Mouse (Mus musculus) hindbrain, embryonic 12.5 days (tissue): ENCODE data around the gene Rpusd2. TPM values are rescaled to one million over a fixed set of nuclear protein-coding genes. Genes with fewer than 3 reads are reported as not detected.

ENCODE experiments used
- ATAC-seq: fragments of 200-750 bp; cut with Nextera tagmentation; 2 replicates; pipeline ENCODE4 v1.8.0; 2017; ENCODE audit warnings: moderate TSS enrichment; ENCODE audit not compliant: low FRiP score
- H3K27ac ChIP-seq: fragments of 300-500 bp; sonication (generic); 2 replicates; pipeline ENCODE4 v1.5.1; 2016; ENCODE audit warnings: mild to moderate bottlenecking
- H3K27me3 ChIP-seq: fragments of 300-500 bp; sonication (generic); 2 replicates; pipeline ENCODE4 v1.6.1; 2016; ENCODE audit warnings: mild to moderate bottlenecking
- H3K36me3 ChIP-seq: fragments of 300-500 bp; sonication (generic); 2 replicates; pipeline ENCODE4 v1.6.1; 2016; ENCODE audit warnings: mild to moderate bottlenecking
- H3K4me1 ChIP-seq: fragments of 300-500 bp; sonication (generic); 2 replicates; pipeline ENCODE4 v1.6.1; 2016
- H3K4me2 ChIP-seq: fragments of 300-500 bp; sonication (generic); replicated peaks from 2 replicates; pipeline ENCODE4 v1.6.1; 2016; ENCODE audit warnings: mild to moderate bottlenecking
- H3K4me3 ChIP-seq: fragments of 300-500 bp; sonication (generic); 2 replicates; pipeline ENCODE4 v1.5.1; 2016; ENCODE audit warnings: mild to moderate bottlenecking
- H3K9ac ChIP-seq: fragments of 300-500 bp; sonication (generic); 2 replicates; pipeline ENCODE4 v1.6.1; 2016; ENCODE audit warnings: mild to moderate bottlenecking, moderate library complexity
- H3K9me3 ChIP-seq: fragments of 300-500 bp; sonication (generic); replicated peaks from 2 replicates; pipeline ENCODE4 v1.6.1; 2016; ENCODE audit warnings: mild to moderate bottlenecking
- WGBS: fragments of 180-500 bp; shearing (Covaris S2); methylation state at CpG from one replicate; pipeline ENCODE4 v1.1.7; 2016; 5-methylcytosine and 5-hydroxymethylcytosine counted together
- polyA plus RNA-seq: library from polyadenylated mRNA; unstranded; fragments of >200 nt; fragmentation: Nextera tagmentation; extraction: Ambion mirVana; gene quantifications from 2 replicates; pipeline ENCODE4 v1.2.1, GENCODE M21; 2016

Rpusd2 gene
- polyA plus RNA-seq, 1 experiment from 2014 or later, result 5.5 TPM

GRCm38 (mm10) chr2:119045163-119045562 lies 10.6 kb downstream of the Rpusd2 start:
- peaks cover 5% of the 10 kb centered on the region; the same call in 1 of the 2 replicates for H3K36me3 ChIP-seq
- H3K4me2 ChIP-seq, result no peak overlapping the region
- no peak overlapping the region for H3K9ac ChIP-seq
- no peaks in the 10 kb centered on the region for H3K27me3 ChIP-seq
- WGBS, result 73% methylated on average over 2 of the region's 2 CpGs
- H3K4me1 ChIP-seq, result peaks cover 9% of the 10 kb centered on the region
- H3K4me3 ChIP-seq, result no peak overlapping the region
- no peak overlapping the region for H3K27ac ChIP-seq
- H3K9me3 ChIP-seq, result no peaks in the 10 kb centered on the region
- ATAC-seq, result no peak

DNA sequence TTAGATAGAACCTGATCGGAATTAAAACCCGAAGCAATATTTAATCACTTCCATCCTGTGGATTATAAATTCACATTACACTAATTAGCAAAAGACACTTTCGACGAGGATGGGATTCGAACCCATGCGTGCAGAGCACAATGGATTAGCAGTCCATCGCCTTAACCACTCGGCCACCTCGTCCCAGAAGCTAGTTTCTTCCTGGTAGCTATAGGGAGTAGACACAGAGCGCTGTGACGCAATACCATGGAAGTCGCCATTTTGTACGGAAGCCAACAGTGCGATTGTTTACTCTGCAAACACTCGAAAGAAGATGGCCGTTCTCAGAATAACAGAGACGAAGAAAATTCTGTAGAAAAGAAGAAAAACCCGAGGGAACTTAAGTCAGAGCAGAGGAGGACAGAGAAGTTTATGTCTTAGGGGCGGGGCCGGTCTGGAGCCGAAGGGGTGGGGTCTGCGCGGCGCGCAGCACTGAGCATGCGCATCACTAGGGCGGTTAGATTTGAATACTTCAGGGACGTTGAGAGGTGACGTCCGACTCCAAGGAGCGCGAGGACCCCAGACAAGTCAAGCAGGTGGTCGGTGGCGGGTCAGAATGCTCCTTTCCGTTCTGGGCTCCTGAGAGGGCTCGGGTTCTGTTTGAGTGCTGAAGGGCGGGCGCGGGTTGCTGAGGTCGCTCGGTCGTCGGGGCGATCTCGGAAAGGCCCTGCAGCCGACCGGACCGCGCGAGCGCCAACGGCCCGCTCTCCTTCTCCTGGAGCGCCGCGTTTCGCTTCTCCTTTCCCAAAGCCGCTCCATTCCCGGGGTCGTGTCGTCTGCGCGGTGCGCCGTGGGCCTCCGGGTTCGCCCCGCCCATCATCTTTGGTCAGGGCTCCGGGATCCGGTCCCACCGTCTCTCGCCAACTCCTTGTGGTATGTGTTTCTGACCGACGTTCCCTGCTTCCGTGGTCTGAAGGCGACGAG lies 12.3 kb downstream of the Rpusd2 start, which contains the start of gene Knl1:
Gene Knl1 (plus strand): TSS at position 471 of the 963 bp plus-strand sequence.
- under 1% methylated on average over 77 of the region's 77 CpGs for WGBS
- Histone ChIP-seq H3K9me3 (no peaks in the 10 kb centered on the region), H3K4me3 (peak within 1 kb of the TSS; percentile 79), H3K4me1 (peaks cover 9% of the 10 kb centered on the region), H3K9ac (peak within 1 kb of the TSS; percentile 59), H3K27me3 (no peaks in the 10 kb centered on the region), H3K36me3 (peaks cover 5% of the 10 kb centered on the region; the same call in 1 of the 2 replicates), H3K4me2 (peak within 1 kb of the TSS; percentile 65), H3K27ac (peak within 1 kb of the TSS; percentile 71)
- peak; percentile 97 for ATAC-seq

DNA sequence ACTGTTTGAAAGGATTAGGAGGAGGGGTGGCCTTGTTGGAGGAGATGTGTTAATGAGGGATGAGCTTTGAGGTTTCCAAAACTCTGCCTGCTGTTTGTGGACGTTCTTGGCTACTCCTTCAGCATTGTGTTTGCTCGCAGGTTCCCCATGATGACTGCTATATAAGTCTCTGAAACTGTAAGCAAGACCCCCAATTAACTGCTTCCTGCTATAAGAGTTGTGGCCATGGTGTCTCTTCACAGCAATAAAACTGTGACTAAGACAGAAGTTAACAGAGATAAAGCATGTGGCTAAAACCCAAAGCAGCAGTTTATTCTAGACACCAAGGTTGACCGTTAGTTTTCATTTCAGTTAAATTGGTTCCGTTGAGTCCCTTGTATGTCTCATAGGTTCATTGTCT lies 13.3 kb downstream of the Rpusd2 start:
- H3K4me1 ChIP-seq, result peaks cover 9% of the 10 kb centered on the region
- H3K36me3 ChIP-seq, result no peaks in the 10 kb centered on the region
- 27% methylated on average over 4 of the region's 4 CpGs for WGBS
- peak overlapping the region; percentile 59 for H3K9ac ChIP-seq
- H3K27ac ChIP-seq, result no peak overlapping the region
- H3K4me2 ChIP-seq, result peak overlapping the region; percentile 65
- peak overlapping the region; percentile 79 for H3K4me3 ChIP-seq
- H3K27me3 ChIP-seq, result no peaks in the 10 kb centered on the region
- ATAC-seq, result no peak
- H3K9me3 ChIP-seq, result no peaks in the 10 kb centered on the region

DNA sequence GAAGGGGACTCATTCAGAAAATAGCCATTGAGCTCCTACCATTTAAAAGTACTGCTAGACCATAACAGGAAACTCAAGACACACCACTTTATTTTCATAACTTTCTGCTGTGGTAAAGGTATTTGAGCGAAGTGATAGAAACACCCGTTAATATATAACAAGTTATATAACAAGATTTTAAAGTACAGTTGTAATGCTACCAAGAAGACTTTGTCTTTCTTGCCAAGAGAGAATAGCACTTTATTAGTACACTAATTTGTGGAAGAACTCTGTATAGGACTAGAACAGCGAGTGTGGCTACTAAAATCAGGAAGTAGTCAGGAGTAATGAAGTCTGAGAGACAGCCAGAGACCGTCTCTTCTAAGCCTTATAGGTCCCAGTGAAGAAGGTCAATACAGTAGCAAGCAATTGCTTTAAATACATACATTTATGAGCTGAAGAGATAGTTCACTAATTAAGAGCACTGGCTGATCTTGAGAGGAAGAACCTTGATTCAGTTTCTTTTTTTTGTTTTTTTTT lies 15.6 kb downstream of the Rpusd2 start:
- Histone ChIP-seq H3K27me3 (no peaks in the 10 kb centered on the region), H3K4me3 (no peak overlapping the region), H3K4me2 (no peak overlapping the region), H3K36me3 (no peaks in the 10 kb centered on the region), H3K9me3 (no peaks in the 10 kb centered on the region), H3K9ac (no peak overlapping the region), H3K27ac (no peak overlapping the region), H3K4me1 (peaks cover 9% of the 10 kb centered on the region)
- 96% methylated on average over 4 of the region's 4 CpGs for WGBS
- no peak for ATAC-seq

- H3K4me1 ChIP-seq, result no peaks in the 10 kb centered on the region
- no peaks in the 10 kb centered on the region for H3K27me3 ChIP-seq
- no peak overlapping the region for H3K9ac ChIP-seq
- no peaks in the 10 kb centered on the region for H3K9me3 ChIP-seq
- ATAC-seq, result no peak
- H3K36me3 ChIP-seq, result no peaks in the 10 kb centered on the region; the same call in 1 of the 2 replicates
- H3K4me3 ChIP-seq, result no peak overlapping the region
- H3K4me2 ChIP-seq, result no peak overlapping the region
- H3K27ac ChIP-seq, result no peak overlapping the region
- 96% methylated on average over 2 of the region's 2 CpGs for WGBS
Observed at GRCm38 (mm10) chr2:119060139-119060538, 25.5 kb downstream of the Rpusd2 start.

- WGBS, result 90% methylated on average over 4 of the region's 4 CpGs
- H3K9me3 ChIP-seq, result no peaks in the 10 kb centered on the region
- no peaks in the 10 kb centered on the region for H3K4me1 ChIP-seq
- no peaks in the 10 kb centered on the region for H3K27me3 ChIP-seq
- H3K4me3 ChIP-seq, result no peak overlapping the region
- 0 out of 2 replicates have a peak, but pooled peaks cover 5% of the 10 kb centered on the region for H3K36me3 ChIP-seq
- H3K9ac ChIP-seq, result no peak overlapping the region
- ATAC-seq, result no peak
- H3K27ac ChIP-seq, result no peak overlapping the region
- H3K4me2 ChIP-seq, result no peak overlapping the region
Observed at GRCm38 (mm10) chr2:119072397-119072796, 37.8 kb downstream of the Rpusd2 start.

DNA sequence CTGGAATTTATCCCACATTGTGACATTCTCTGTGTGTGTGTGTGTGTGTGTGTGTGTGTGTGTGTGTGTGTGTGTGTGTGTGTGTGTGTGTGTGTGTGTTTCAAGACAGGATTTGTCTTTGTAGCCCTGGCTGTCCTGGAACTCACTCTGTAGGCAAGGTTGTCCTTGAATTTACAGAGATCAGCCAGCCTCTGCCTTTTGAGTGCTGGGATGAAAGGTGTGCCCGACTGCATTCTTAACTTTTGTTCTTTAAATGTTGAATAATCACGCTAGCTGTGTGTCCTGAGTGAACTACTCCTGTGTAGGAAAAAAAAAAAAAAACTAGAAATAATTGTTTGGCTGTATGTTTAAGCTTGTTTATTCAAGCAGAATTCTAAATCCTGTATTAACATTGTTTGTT lies 51.6 kb downstream of the Rpusd2 start:
- Histone ChIP-seq H3K9ac (no peak overlapping the region), H3K9me3 (no peaks in the 10 kb centered on the region), H3K4me2 (no peak overlapping the region), H3K36me3 (peaks cover 5% of the 10 kb centered on the region; the same call in 1 of the 2 replicates), H3K4me1 (no peaks in the 10 kb centered on the region), H3K4me3 (no peak overlapping the region), H3K27me3 (no peaks in the 10 kb centered on the region), H3K27ac (no peak overlapping the region)
- WGBS, result 89% methylated on average over 2 of the region's 2 CpGs
- no peak for ATAC-seq

Other genes starting within 250 kb of the Rpusd2 start
- 88.9 and 100 TPM in 2 replicates for gene Knstrn, start 220.8 kb upstream of the Rpusd2 start, polyA plus RNA-seq
- 53.8 and 56.8 TPM in 2 replicates for gene Ivd, start 172.8 kb upstream of the Rpusd2 start, polyA plus RNA-seq
- gene Bahd1, start 134.4 kb upstream of the Rpusd2 start, polyA plus RNA-seq, result 6.7 and 6.8 TPM in 2 replicates
- gene Chst14, start 108.3 kb upstream of the Rpusd2 start, polyA plus RNA-seq, result 26.9 and 29.6 TPM in 2 replicates
- 27.3 and 27.6 TPM in 2 replicates for gene Ccdc32, start 5.4 kb upstream of the Rpusd2 start, polyA plus RNA-seq
- 37.8 and 39.3 TPM in 2 replicates for gene Knl1, start 12.3 kb downstream of the Rpusd2 start, polyA plus RNA-seq
- gene Rad51, start 78.0 kb downstream of the Rpusd2 start, polyA plus RNA-seq, result 31.4 and 33.7 TPM in 2 replicates
- gene Rmdn3, start 122.2 kb downstream of the Rpusd2 start, polyA plus RNA-seq, result 45.5 and 45.9 TPM in 2 replicates
- 8.3 and 11.7 TPM in 2 replicates for gene Gchfr, start 133.0 kb downstream of the Rpusd2 start, polyA plus RNA-seq
- 0.96 and 1.1 TPM in 2 replicates for gene Gm14137, start 139.7 kb downstream of the Rpusd2 start, polyA plus RNA-seq
- 46.9 and 53.3 TPM in 2 replicates for gene Zfyve19, start 173.8 kb downstream of the Rpusd2 start, polyA plus RNA-seq
- 22.6 and 23.3 TPM in 2 replicates for gene Dnajc17, start 174.0 kb downstream of the Rpusd2 start, polyA plus RNA-seq
- 0.37 TPM in 1 of 2 replicates, not detected in the other for gene Ppp1r14d, start 195.1 kb downstream of the Rpusd2 start, polyA plus RNA-seq
- gene Spint1, start 202.6 kb downstream of the Rpusd2 start, polyA plus RNA-seq, result 3.0 and 6.4 TPM in 2 replicates
- 5.8 and 8.2 TPM in 2 replicates for gene Rhov, start 236.5 kb downstream of the Rpusd2 start, polyA plus RNA-seq